Mouse (Mus musculus): ENCODE results near the gene Mcm5.

Mcm5 gene

DNA sequence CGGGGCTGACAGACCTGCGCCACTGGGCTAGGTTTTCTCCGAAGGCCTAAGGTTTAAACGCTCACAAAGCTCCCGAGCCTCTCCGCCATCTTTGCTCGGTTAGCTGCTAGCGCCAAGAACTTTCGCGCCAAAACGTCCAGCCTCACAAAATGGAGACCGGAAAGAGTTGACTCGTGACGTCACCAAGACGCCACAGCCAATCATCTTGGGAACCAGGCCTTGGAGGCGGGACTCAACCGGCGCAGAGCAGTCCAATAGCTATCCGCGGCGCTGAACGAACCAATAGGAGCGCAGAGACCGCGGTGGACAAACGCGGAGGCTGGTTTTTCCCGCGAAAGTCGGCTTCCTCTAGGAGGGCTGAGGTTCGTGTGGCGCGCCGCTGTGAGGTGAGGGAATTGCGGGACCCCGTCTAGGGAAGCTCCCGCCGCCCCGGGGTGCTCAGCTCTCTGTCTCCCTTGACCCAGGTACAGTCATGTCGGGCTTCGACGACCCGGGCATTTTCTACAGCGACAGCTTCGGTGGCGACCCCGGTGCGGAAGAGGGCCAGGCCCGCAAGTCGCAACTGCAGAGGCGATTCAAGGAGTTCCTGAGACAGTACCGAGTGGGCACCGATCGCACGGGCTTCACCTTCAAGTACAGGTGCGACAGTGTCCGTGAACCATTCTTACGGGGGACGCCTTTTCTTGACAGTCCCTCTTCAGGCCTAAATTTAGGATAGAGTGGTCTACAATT, at the start of gene Mcm5:
Mcm5 (plus strand) TSS at position 334 of the 732 bp plus-strand sequence.
- peak; percentile 98 for DNase-seq (ENCODE audit: low spot score)

DNA sequence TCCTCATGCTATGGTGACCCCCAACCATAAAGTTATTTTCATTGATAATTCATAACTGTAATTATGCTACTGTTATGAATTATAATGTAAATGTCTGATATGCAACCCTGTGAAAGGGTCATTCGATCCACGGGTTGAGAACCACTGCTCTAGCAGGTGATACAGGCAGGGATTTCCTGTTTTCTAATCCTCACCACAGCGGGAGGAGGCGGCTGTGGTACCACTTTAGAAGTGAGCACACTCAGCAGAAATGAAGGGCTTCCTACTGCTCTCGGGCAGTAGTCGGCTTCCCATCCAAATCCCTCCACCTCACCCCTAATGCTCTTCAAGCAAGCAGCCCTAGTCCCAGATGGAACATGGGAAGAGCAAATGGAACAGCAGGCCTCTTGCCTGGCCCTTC, 49.3 kb upstream of the Mcm5 start:
- DNase-seq (ENCODE audit: low spot score): no peak

DNA sequence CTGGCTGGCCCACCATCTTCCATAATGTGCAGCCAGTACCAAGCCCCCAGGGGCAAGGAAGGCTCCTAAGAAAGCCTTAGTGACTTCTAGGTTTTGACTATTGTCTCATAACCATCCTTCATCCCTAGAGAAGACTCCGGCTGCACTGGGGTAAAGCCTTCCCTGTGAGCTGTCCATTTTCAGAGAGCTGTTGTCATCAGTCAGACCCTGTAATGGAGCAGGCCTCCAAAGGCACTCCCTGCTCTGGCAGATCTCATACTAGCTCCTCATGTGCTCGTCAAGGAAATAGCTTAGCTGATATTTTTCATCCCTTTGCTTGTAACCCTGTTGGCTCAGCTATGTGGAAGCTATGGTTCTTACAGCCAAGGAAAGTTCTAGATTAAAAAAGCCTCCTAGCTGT, 48.6 kb upstream of the Mcm5 start:
- DNase-seq (ENCODE audit: low spot score): no peak

DNA sequence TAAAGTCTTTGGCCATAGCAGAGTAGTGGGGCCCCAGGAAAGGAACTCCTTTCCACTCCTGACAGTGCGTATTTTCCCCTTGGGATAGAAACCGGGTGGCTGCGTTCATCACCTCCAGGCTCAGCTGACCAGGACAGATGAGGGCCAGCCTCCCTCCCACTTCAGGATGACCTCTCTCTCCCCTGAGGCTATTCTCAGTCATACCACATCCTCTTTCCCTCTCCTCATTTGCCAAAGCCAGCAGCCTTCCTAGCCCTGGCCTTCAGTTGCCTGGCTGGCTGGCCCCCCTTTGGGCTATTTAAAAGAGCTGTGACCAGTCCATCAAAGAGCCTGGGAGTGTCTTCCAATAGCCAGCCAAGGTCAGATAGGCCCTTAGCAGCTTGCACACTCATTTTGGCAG, 46.1 kb upstream of the Mcm5 start:
- DNase-seq (ENCODE audit: low spot score): no peak

DNA sequence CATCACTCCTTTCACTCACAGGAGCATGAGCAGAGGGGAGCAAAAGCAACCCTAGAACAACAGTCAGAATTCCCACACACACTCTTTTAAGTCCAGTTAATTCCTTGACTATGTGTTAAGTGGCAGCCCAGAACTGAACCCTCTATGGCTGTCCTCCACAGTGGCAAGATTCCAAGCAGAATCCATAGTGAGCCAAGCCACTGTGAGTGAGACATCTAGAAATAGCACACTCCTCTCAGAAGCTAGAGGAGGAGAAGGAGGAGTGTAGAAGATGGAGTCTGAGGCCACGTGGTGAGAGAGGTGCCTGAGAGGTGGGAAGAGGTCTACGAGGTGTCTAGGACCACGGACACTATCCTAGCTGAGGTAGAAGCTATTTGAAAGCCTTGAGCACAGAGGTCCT, 44.6 kb upstream of the Mcm5 start:
- DNase-seq (ENCODE audit: low spot score): no peak

DNA sequence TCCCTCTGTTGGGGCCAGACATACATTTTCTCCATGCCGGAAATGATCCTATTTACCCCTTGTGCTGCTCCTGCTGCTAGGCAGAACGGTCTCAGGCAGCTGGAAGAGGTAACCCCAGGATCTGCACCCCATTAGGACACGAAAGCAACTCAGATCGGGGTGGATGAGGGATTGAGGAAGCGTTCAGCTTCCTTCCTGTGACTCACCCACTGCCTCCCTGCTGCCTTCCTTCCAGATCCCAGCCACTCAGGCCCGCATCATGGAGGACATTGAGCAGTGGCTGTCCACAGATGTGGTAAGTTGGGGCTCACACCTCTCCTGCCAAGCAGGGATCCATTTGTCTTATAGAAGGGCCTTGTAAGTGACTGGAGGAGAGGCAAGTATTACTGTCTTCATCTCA, 42.1 kb upstream of the Mcm5 start:
- no peak for DNase-seq (ENCODE audit: low spot score)

DNA sequence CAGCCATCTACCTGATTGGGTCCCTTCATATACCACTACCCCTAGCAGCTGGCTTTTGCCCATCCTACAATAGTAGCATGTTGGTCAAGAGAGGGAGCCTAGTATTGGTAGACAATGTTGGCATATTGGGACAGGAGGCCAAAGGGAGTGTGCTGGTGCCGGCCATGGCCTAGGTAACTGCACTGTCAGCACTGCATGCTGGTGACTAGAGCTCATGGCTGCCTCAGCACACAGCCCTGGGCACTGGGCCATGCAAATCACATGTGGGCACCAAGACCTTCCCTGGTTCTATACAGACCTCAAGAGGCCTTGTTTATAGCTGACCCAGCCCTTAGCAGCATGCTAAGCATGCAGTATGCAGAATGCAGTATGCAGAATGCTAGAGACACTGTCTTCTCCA, 39.1 kb upstream of the Mcm5 start:
- DNase-seq (ENCODE audit: low spot score): no peak

DNA sequence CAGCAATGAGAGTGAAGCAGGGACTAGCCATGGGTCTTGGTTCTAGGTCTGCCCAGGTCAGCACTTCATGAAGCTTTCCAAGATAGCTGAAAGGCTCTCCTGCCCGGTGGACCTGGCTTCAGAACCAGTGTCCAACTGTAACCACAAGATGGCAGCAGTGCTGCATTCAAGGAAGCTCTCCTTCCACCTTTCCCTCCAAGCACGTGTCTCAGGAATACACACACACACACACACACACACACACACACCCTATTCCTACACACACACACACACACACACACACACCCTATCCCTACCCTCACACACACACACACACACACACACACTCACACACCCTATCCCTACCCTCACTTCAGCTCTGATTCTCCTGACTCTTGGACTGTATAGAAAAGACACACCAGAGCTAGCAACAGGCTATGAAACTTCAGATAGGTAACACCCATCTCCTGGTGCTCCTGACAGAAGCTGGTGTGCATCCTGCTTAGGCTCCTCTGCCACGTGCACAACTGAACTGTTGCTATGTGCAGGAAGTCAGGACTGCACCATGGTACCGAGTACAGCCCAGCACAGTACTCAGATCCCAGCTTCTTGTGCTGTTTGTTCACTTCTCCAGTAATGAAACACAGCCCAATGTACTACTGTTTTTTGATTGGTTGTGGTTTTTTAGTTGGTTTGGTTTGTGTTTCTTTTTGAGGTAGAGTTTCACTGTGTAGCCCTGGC, 37.6 kb upstream of the Mcm5 start:
- DNase-seq (ENCODE audit: low spot score): peak; percentile 54

DNA sequence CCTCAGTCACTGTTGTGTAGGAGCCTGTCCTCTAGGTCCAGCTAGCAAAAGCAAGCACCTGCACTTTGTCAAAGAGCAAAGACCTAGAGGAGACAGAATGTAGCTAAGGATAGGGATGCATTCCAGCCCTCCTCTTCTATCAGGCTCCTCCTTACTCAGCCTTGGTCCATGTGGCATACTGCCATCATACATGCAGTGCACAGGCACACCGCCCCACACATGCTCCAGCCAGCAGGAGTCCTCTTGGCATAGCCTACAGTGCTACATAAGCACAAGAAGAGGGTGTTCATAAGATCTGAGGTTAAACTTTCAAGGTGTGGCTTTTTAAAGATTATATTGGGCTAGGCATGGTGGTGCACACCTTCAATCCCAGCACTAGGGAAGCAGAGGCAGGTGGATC, 34.5 kb upstream of the Mcm5 start:
- DNase-seq (ENCODE audit: low spot score): no peak

DNA sequence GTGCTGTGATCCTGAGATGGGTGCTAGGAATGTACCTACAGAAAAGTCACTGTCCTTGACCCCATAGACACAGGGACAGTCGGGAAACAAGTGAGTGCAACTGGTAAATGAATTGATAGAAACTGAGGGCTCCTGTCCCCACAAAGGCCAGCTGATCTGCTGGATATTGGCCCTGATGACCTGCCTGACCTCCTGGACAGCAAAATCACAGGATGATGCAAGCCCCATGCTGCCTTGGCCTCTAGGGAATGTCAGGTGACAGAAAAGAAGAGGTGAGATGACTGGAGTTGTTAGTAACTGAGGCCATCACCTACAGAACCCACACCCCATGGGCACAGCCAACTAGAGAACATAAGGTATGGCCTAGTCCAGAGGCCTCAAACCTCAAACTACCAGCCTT, 31.2 kb upstream of the Mcm5 start:
- no peak for DNase-seq (ENCODE audit: low spot score)

DNA sequence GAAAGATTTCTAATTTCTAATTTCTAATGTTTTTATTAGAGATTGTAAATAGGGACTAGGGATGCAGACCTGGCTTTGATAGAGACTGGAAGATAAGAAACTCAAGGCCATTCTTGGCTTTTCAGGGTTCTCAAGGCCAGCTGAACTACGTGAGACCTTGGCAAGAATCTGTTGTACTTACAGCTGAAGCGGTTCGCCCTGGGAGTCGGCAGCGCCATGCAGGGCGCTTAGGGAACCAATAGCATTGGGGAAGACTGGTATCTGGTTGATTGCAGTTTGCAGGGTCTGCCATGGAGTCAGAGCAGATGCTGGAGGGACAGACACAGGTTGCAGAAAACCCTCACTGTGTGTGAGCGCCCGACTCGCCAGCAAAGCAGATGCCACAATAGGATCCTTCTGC, 30.5 kb upstream of the Mcm5 start:
- DNase-seq (ENCODE audit: low spot score): no peak

DNA sequence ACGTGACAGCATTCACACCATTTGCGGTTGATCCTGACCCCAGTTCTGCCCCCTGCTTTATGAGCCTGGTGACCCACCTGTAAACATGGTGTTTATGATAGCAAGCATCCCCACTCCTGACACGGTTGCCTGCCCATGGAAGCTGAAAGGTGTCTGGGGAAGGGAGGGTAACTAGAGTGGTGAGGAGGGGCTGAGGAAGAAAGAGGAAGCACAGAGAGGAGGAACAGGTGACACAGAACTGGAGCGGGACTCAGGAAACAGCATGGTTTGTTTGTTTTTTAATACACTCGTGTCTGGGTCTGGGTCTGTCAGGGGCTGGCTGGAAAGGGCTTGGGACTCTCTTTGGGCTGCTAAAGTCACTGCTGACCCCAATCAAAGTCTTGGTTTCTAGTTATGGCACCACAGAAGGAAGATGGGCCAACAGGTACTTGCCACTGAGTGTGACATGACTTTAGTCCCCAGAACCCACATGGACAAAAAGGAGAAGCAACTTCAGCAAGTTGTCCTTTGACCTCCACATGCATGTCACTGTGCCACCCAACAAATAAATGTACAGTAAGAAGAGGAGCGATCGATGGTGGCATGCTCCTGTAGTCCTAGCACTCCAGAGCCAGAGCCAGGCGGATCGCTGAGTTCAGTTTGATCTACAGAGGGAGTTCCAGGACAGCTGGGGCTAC, 27.9 kb upstream of the Mcm5 start:
- DNase-seq (ENCODE audit: low spot score): no peak

DNA sequence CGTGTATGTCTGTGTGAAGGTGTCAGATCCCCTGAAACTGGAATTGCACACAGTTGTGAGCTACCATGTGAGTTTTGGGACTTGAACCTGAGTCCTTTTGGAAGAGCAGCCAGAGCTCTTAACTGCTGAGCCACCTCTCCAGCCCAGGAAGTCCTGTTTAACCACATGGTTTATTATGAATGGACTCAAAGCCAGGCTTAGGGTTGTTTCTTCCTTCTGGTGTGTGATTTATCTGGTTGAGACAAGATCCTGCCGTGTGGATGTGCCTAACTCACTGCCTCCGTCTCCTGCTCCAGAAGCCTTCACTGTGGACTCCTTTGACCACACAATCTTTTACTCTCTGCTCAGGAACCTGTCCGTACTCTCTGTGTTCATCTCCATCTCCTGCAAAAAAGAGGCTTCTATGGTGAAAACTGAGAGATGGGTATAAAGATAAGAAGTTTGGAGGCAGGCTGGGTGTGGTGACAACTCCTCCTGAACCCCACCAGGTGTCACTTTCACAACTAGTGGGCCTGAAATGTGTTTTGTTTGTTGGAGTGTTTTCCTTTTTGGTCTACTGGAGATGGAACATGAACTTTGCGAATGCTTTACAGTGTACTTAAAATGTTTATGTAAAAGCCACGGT, 27.1 kb upstream of the Mcm5 start:
- no peak for DNase-seq (ENCODE audit: low spot score)

DNA sequence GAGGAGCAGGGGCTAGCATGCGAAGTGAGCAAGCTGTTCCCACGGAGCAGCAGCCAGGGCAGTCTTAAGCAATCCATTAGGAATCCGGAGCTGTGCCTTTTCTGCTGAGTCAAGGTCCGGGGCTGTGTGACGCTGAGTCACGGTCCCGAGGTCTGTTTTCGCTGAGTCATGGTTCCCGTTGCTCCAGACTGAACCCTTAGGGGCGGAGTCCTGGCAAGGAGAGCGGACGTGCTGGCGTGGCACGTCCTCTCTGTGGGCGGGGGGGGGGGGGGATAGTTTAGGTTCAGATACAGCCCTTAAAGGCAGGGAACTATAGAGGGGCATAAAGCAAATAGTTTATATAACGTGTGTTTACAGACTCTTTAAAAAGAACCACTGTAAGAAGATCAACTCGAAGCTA, 25.5 kb upstream of the Mcm5 start:
- peak; percentile 81 for DNase-seq (ENCODE audit: low spot score)

DNA sequence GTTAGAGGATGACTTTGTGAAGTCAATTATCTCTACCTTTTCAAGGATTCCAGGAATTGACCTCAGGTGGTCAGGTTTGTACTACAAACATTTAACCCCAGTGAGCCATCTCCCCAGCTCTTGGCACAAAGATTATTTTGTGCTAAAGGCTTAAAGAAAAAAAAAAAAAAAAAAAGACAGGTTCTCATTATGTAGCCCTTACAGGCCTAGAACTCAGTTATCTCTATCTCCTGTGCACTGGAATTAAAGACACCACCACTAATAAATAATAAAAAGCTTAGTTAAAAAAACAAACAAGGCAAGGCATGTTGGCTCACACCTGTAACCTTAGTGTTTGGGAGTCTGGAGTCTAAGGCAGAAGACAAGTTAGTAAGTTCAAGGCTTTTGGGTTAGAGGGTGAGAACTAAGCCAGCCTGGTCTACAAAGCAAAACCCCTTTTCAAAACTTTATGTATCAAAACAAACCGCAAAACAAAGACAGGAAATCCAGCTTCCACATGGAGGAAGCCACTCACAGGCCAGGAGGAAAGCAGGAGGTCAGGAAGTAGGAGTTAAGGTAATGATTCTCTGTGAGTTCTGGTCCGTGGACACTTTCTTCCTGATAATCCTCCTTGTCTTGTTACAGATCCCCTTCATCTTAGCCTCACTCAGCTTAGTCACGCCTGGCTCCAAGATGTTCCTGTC, 24.8 kb upstream of the Mcm5 start:
- no peak for DNase-seq (ENCODE audit: low spot score)

DNA sequence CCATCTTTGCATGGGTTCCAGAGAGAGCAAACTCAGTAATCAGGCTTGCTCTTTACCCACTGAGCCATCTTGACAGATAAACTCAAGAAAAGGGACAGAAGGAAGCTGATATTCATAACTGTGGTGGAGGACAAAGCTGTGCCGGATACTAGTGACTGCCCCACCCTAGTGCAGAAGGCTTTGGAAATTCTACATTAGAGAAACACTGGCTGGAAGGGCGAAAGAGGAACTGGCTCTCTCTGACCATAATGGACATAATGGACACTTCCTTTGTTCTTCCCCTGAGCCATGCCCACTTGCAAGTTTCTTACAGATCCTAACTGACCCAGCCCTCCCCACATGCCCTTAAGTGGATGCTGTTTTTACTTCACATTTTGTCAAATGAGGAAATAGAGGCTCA, 23.4 kb upstream of the Mcm5 start:
- no peak for DNase-seq (ENCODE audit: low spot score)

DNA sequence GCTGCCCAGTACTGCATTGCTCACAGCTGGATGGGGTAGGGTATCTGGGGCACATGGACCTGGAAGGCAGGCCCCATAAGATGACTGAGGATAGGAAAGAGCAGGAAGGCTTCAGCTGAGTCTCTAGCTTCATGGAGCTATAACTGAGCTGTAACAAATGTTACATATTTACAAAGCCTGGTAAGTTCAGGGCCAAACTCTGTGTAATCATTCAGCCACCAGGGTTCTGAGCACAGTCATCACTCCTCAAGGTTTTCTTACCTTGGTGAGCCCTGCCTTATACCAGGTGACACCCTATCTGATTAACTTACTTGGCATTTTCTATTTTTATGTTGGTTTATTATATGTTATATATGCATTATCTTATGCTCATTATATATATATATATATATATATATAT, 22.2 kb upstream of the Mcm5 start:
- DNase-seq (ENCODE audit: low spot score): no peak

DNA sequence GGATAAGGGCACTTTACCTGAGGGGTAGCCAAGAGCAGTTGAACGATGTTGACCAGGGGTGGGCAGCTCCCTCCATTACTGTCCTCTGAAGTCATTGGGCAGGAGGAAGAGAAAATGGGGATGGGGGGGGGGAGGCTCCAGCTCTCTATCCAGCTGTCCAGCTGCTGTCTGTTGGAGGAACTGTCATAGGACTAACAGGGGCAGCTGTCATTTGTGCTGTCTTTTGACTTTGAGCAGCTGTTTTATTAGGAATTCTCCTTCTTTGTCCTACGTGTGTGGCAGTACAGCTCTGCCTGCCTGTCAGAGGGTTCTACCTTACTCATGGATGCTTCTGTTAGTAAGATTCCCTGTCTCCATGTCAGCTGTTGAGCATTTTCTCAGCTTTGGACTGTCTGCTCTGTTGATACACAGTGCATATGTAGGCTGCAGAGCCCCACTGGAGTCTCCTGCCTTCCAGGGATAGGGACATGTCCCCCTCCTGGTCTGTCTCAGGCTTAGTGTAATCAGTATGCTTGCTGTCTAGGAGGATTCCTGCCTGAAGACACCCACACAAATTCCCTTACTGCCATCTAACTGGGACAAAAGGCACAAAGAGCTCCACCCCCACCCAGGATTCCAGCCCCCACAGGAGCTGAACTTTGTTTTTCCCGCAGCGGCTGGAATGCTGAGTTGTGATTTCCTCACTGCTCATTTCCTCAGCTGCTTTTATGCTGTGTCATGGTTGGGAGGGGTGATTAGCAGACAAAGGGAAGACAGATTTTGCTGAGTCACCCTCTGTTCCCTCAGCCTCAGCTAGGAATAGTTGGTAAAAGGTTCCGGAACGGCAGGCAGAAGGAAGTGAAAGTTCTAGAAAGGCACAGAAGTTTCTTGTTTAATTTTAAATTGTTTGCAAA, 20.1 kb upstream of the Mcm5 start:
- DNase-seq (ENCODE audit: low spot score): no peak

DNA sequence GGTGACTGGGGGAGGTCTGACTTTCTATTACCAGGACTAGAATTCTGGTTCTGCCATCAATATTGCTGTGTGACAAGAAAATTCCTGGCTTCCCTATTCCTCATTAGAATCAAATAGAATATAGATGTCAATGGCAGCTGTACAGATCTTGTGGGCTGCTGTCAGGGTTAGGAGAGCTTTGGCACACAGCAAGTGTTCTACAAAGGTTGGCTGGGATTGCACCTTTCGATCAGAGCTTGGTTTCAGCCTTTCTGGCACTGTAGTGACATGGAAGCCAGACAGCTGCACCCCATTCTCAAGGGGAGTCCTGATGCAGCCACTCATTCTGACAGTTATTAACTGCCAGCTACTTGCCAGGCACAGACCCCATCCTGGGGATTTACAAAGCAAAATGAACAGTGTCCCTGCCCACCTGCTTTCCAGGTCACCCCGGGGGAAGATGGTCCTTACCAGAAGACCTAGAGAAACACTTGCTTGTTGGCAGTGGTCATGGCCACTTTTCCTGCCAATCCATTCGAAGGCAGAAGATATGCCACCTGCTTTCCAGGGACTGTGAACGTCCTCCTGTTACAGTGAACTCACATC, 18.5 kb upstream of the Mcm5 start:
- DNase-seq (ENCODE audit: low spot score): no peak

DNA sequence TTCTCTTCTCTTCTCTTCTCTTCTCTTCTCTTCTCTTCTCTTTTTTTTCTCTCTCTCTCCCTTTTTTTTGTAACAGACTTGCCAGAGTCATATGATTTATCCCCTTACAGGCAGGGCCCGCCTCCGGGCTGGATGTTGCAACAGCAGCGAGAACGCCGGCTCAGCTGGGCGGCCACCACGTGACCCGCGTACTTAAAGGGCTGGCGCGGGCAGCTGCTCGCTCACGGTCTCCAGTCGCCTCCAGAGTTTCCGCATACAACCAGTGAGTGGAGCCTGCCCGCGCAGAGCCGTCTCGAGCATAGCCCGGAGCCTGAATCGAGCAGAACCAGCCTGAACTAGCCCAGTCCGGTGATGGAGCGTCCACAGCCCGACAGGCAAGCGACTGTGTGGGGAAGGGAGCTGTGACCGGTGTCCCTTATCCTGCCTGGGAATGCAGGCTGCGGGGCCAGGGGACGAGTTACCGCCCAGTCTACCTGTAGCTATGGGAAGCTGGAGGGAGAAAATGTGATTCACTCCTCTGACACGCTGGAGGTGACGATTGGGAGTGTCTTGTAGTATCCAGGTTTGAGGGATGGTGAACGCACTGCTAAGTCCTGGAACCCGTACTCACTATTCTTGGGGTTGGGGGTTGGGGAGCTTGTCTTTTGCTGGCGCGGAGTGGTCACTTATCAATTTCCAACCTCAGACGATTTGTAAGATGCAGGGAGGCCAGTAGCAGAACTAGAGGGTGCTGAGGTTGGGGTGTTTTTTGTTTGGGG, 15.8 kb upstream of the Mcm5 start, which contains the start of gene Hmox1:
Hmox1 (plus strand) TSS at position 223 of the 758 bp plus-strand sequence.
- peak; percentile 37 for DNase-seq (ENCODE audit: low spot score)
